Mouse (Mus musculus) induced T-regulatory cell, adult 2 months (primary cell): ENCODE results near the gene Ostm1.

Experiments
- DNase-seq: peaks from one replicate; pipeline ENCODE4 v3.0.0-alpha.2; 2012; ENCODE audit warnings: low read depth

Gene Ostm1

GRCm38 (mm10) chr10:42582566-42583110 lies 984 bp upstream of the Ostm1 start:
- no peak for DNase-seq

GRCm38 (mm10) chr10:42583902-42584435 lies 347 bp downstream of the Ostm1 start:
- no peak for DNase-seq

- no peak for DNase-seq
These were observed 888 bp downstream of the Ostm1 start for GRCm38 (mm10) chr10:42584436-42584983.

GRCm38 (mm10) chr10:42585156-42585555 lies 1.5 kb downstream of the Ostm1 start:
- no peak for DNase-seq

- DNase-seq, result no peak
These were observed 2.1 kb downstream of the Ostm1 start for GRCm38 (mm10) chr10:42585596-42586305.

GRCm38 (mm10) chr10:42587961-42588750 lies 4.5 kb downstream of the Ostm1 start:
- DNase-seq, result no peak

GRCm38 (mm10) chr10:42589505-42589904 lies 5.9 kb downstream of the Ostm1 start:
- DNase-seq, result no peak

- no peak for DNase-seq
These were observed 6.9 kb downstream of the Ostm1 start for GRCm38 (mm10) chr10:42590261-42591184.

- DNase-seq, result no peak
These were observed 7.8 kb downstream of the Ostm1 start for GRCm38 (mm10) chr10:42591185-42591992.

- no peak for DNase-seq
These were observed 8.5 kb downstream of the Ostm1 start for GRCm38 (mm10) chr10:42591993-42592686.

- DNase-seq, result no peak
These were observed 9.6 kb downstream of the Ostm1 start for GRCm38 (mm10) chr10:42593201-42593600.

GRCm38 (mm10) chr10:42598615-42599014 lies 15.0 kb downstream of the Ostm1 start:
- DNase-seq, result no peak

- peak; percentile 55 for DNase-seq
These were observed 17.9 kb downstream of the Ostm1 start for GRCm38 (mm10) chr10:42601556-42601955.

GRCm38 (mm10) chr10:42604874-42605273 lies 21.3 kb downstream of the Ostm1 start:
- peak; percentile 63 for DNase-seq

GRCm38 (mm10) chr10:42606757-42607156 lies 23.1 kb downstream of the Ostm1 start:
- no peak for DNase-seq

- no peak for DNase-seq
These were observed 29.5 kb downstream of the Ostm1 start for GRCm38 (mm10) chr10:42613075-42613474.

GRCm38 (mm10) chr10:42613639-42614381 lies 30.2 kb downstream of the Ostm1 start:
- no peak for DNase-seq

GRCm38 (mm10) chr10:42614766-42615165 lies 31.1 kb downstream of the Ostm1 start:
- DNase-seq, result no peak

GRCm38 (mm10) chr10:42618291-42618690 lies 34.7 kb downstream of the Ostm1 start:
- no peak for DNase-seq
